Mouse (Mus musculus) ES-Bruce4 (cell line): ENCODE data around the gene Myo3b. TPM values are rescaled to one million over a fixed set of nuclear protein-coding genes. Genes with fewer than 3 reads are reported as not detected.
A peak's percentile ranks its signal among the peaks of the same experiment; 100 is the strongest.

Experiments
- H3K27ac ChIP-seq: 2 replicates; pipeline ENCODE4 v1.5.1; 2012; ENCODE audit warnings: low read length, inconsistent platforms; ENCODE audit not compliant: insufficient read depth
- H3K27me3 ChIP-seq: 2 replicates; pipeline ENCODE4 v1.6.1; 2012; ENCODE audit warnings: mild to moderate bottlenecking, low read length, inconsistent platforms; ENCODE audit not compliant: control insufficient read depth, poor library complexity, insufficient read depth, severe bottlenecking
- H3K36me3 ChIP-seq: 2 replicates; pipeline ENCODE4 v1.6.1; 2012; ENCODE audit warnings: inconsistent platforms, mild to moderate bottlenecking, low read length, moderate library complexity; ENCODE audit not compliant: control insufficient read depth, poor library complexity, insufficient read depth, severe bottlenecking
- H3K4me1 ChIP-seq: one replicate; pipeline ENCODE4 v1.8.1; 2011; ENCODE audit warnings: low read length; ENCODE audit not compliant: control insufficient read depth, insufficient read depth
- H3K4me3 ChIP-seq: 2 replicates; pipeline ENCODE4 v1.5.1; 2011; ENCODE audit warnings: low read depth, mild to moderate bottlenecking, low read length
- H3K9ac ChIP-seq: 2 replicates; pipeline ENCODE4 v1.6.1; 2012; ENCODE audit warnings: low read depth, mild to moderate bottlenecking, inconsistent platforms; ENCODE audit not compliant: poor library complexity, severe bottlenecking
- H3K9me3 ChIP-seq: replicated peaks from 2 replicates; pipeline ENCODE4 v1.6.1; 2012; ENCODE audit warnings: mild to moderate bottlenecking, low read length, inconsistent platforms; ENCODE audit not compliant: control insufficient read depth, poor library complexity, insufficient read depth, severe bottlenecking
- CTCF ChIP-seq: IDR thresholded peaks from one replicate; pipeline ENCODE4 v1.8.1; 2011; ENCODE audit warnings: low read depth, low read length
- EP300 ChIP-seq: IDR thresholded peaks from 2 replicates; pipeline ENCODE4 v1.6.1; 2011; ENCODE audit warnings: low read depth, low read length; ENCODE audit not compliant: insufficient read depth
- POLR2A ChIP-seq: IDR thresholded peaks from one replicate; pipeline ENCODE4 v1.8.1; 2011; ENCODE audit warnings: low read length; ENCODE audit not compliant: insufficient read depth
- polyA plus RNA-seq: library from polyadenylated mRNA; stranded (reverse); fragments of >200 nt; gene quantifications from 2 replicates; pipeline ENCODE4 v1.2.4, GENCODE M21; 2011; ENCODE audit warnings: low read depth; ENCODE audit not compliant: missing spikeins, insufficient read depth, insufficient read length

The Myo3b gene
- polyA plus RNA-seq, 1 experiment: not detected

- Histone ChIP-seq H3K27ac (no peak overlapping the region), H3K9me3 (no peaks in the 10 kb centered on the region), H3K4me3 (no peak overlapping the region), H3K4me1 (no peaks in the 10 kb centered on the region), H3K36me3 (no peaks in the 10 kb centered on the region), H3K9ac (no peak overlapping the region), H3K27me3 (no peaks in the 10 kb centered on the region)
- no peak for TF ChIP-seq EP300
- TF ChIP-seq POLR2A: no peak
- TF ChIP-seq CTCF: no peak
Observed at GRCm38 (mm10) chr2:70339061-70339460, 300.1 kb downstream of the Myo3b start.

GRCm38 (mm10) chr2:70339501-70339900 lies 300.6 kb downstream of the Myo3b start:
- Histone ChIP-seq H3K4me3 (no peak overlapping the region), H3K9ac (no peak overlapping the region), H3K27me3 (no peaks in the 10 kb centered on the region), H3K36me3 (no peaks in the 10 kb centered on the region), H3K9me3 (no peaks in the 10 kb centered on the region), H3K27ac (no peak overlapping the region), H3K4me1 (no peaks in the 10 kb centered on the region)
- TF ChIP-seq CTCF: no peak
- no peak for TF ChIP-seq POLR2A
- TF ChIP-seq EP300: no peak

- Histone ChIP-seq H3K4me1 (no peaks in the 10 kb centered on the region), H3K9me3 (no peaks in the 10 kb centered on the region), H3K36me3 (no peaks in the 10 kb centered on the region), H3K4me3 (peak overlapping the region; percentile 59), H3K27ac (peak overlapping the region; percentile 17; the same call in 1 of the 2 replicates), H3K9ac (peak overlapping the region; percentile 16; the same call in 1 of the 2 replicates), H3K27me3 (no peaks in the 10 kb centered on the region)
- TF ChIP-seq POLR2A (no peak), EP300 (peak; percentile 73)
Observed at GRCm38 (mm10) chr2:70340224-70340623, 301.3 kb downstream of the Myo3b start.

DNA sequence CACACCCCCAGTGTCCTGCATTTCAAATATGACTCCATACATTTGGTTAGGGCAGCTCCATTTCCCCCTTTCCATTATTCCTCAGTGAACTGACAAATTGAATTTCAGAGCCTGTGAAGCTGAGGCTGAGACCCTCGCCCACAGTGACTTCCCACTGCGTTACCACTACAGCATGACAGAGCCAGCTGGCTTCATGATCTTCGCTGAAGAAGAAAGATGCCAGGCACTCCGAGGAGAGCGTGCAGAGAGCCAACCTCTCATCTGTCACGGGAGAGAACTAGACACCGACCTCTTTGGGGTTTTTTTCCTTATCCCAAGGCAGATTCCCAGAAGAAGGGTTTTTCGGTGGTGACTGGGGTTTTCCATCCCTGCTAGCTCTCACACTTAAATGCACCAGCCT lies 306.2 kb downstream of the Myo3b start:
- H3K27me3 ChIP-seq: no peaks in the 10 kb centered on the region

GRCm38 (mm10) chr2:70347511-70347910 lies 308.6 kb downstream of the Myo3b start:
- Histone ChIP-seq H3K9me3 (no peaks in the 10 kb centered on the region), H3K36me3 (no peaks in the 10 kb centered on the region), H3K27ac (no peak overlapping the region), H3K27me3 (no peaks in the 10 kb centered on the region), H3K4me3 (no peak overlapping the region), H3K9ac (no peak overlapping the region), H3K4me1 (no peaks in the 10 kb centered on the region)
- no peak for TF ChIP-seq EP300
- no peak for TF ChIP-seq POLR2A
- TF ChIP-seq CTCF: no peak

More for the DNA sequence above, 306.2 kb downstream of the Myo3b start:
- Histone ChIP-seq H3K36me3 (no peaks in the 10 kb centered on the region), H3K4me3 (no peak overlapping the region), H3K27ac (no peak overlapping the region), H3K4me1 (no peaks in the 10 kb centered on the region), H3K9ac (no peak overlapping the region), H3K9me3 (no peaks in the 10 kb centered on the region)
- TF ChIP-seq CTCF (no peak), POLR2A (no peak), EP300 (no peak)

DNA sequence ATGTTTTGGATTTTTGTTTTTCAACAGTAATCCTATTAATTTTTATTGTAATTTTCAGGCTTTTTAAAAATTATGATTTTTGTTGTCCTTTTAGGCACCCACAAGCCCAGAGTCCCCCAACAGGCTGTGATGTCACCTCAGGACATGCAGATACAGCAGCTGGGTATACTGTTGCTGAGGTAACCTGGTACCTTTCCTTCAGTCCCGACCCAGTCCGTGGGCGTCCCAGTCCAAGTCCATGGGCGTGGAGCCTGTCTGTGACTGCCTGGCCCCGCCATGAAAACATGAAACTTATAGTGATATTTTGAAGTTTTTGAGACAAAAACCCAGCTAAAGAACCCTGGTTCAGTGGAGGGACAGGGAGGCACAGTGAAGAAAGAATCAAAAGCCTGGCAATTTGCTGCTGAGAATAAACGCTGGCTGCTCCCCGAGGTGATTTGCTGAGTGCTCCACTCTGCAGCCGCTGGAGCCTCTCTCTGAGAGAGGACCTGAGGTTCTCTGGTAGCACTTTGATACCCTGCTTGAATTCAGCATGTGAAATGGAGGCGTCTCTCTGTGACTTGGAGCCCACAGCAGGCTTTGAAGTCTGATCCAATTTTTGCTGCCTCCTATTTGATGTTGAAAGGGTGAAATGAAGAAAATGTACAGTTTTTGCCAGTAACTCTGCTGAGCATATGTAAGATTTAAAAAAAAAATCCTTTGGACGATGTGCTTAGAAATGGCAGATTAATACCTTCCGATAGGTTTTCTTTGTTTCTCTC lies 310.0 kb downstream of the Myo3b start:
- H3K9me3 ChIP-seq: no peaks in the 10 kb centered on the region

More for the DNA sequence above, 310.0 kb downstream of the Myo3b start:
- no peak overlapping the region for H3K4me3 ChIP-seq
- no peak overlapping the region for H3K9ac ChIP-seq
- no peaks in the 10 kb centered on the region for H3K27me3 ChIP-seq
- no peaks in the 10 kb centered on the region for H3K36me3 ChIP-seq
- TF ChIP-seq EP300: no peak
- no peak for TF ChIP-seq POLR2A
- no peak for TF ChIP-seq CTCF
- H3K27ac ChIP-seq: no peak overlapping the region
- H3K4me1 ChIP-seq: no peaks in the 10 kb centered on the region
